Mouse (Mus musculus): Measurements from ENCODE around the gene Obox8.

The Obox8 gene

DNA sequence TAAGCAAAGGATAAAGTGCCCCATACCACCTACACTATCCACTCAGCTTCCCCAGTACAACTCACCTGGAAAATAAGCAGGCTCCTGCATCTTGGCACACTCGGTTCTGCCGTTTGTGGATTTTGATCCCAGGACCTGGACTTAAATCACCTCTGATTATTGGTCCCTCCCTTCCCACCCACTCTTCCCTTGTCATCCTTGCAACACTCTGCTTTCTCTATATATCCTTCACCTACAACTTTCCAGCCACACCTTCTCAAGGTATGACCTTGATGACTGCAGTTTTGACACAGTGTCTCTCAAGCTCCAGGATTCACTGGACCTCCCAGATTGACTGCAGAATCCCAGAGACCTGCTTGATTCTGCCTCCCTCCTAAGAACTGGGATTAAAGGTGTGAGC, at the start of gene Obox8:
TSS of gene Obox8 (minus strand) at position 101 of the 400 bp plus-strand sequence.
- no peak for DNase-seq

DNA sequence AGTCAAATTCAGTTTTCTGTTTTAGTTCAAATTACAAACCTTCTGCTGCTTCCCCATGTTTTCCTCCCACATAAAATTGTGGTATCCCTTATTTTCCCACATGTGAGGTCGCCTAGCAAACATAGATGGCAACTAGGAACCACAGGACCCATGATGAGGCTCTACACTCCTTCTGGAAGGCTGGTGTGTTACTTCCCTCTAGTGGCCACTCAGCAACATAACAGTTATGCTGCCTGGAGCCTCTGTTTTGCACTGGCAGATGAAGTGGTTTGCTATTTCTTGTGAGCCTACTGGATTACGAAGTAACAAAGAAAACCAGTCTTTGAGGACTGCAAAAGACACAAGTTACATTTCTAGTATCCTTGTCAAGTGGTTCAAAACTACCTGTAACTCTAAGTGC, 16.1 kb downstream of the Obox8 start:
- DNase-seq: no peak

DNA sequence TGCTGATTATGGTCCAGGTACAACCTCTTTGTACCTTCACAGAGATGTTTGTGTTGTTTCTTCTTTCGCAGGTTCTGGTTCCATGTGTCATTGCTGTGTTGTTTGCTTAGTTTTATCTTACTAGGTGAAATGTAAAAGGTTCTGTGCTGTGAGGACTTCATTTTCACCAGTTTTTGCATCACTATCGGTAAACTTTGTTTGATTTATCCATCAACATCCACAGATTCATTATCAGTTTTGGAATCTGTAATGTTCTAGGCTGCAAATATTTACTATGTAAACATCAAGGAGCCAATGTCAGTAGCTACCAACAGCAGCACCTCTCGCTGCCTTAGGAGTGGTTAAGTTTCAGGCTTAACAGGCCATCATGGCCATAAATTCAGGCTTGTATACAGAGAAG, 24.7 kb downstream of the Obox8 start:
- DNase-seq: no peak

DNA sequence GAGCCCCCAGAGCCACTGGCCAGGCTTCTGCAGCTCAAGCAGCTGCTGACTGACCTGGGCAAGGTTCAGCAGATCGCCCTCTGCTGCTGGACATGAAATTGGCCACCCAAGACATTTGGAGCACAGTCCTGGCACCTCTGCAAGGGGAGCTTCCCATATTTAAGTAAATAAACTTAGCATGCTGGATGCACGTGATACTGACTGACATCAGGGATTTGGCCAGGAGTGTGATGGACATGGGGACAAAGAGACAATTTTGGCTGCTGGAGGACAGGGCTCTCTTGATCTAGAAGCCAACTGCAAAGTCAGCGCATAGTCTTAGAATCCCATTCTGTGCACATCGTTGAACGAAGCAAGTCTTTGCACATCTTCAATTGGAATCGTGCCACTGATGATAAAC, 25.8 kb downstream of the Obox8 start:
- DNase-seq: no peak
